Mouse (Mus musculus): ENCODE measurements around the gene Tcf7l2. TPM values are rescaled to one million over a fixed set of nuclear protein-coding genes. Genes with fewer than 3 reads are reported as not detected.

The Tcf7l2 gene
- polyA plus RNA-seq, 1 experiment, result 2.8 TPM

- Histone ChIP-seq H3K36me3 (ENCODE audit: control insufficient read depth) (no peaks in the 10 kb centered on the region), H3K27me3 (ENCODE audit: control insufficient read depth) (peaks cover 5% of the 10 kb centered on the region; the same call in 1 of the 2 replicates), H3K4me3 (replicated peaks) (no peak overlapping the region), H3K9me3 (ENCODE audit: control insufficient read depth, low read length) (no peaks in the 10 kb centered on the region), H3K4me1 (ENCODE audit: control insufficient read depth) (no peaks in the 10 kb centered on the region)
- TF ChIP-seq TAL1 (IDR thresholded peaks at IDR 0.05; ENCODE audit: low read length), result no peak
- no peak for TF ChIP-seq GATA1 (IDR thresholded peaks at IDR 0.05; ENCODE audit: low read length)
Measured at GRCm38 (mm10) chr19:55704071-55704470, 37.5 kb upstream of the Tcf7l2 start.

GRCm38 (mm10) chr19:55706300-55706699, 35.3 kb upstream of the Tcf7l2 start:
- no peak for TF ChIP-seq TAL1 (IDR thresholded peaks at IDR 0.05; ENCODE audit: low read length)
- no peak for TF ChIP-seq GATA1 (IDR thresholded peaks at IDR 0.05; ENCODE audit: low read length)
- no peaks in the 10 kb centered on the region for H3K9me3 ChIP-seq (ENCODE audit: control insufficient read depth, low read length)
- 0 out of 2 replicates have a peak, but pooled peaks cover 2% of the 10 kb centered on the region for H3K27me3 ChIP-seq (ENCODE audit: control insufficient read depth)
- no peaks in the 10 kb centered on the region for H3K36me3 ChIP-seq (ENCODE audit: control insufficient read depth)
- no peaks in the 10 kb centered on the region for H3K4me1 ChIP-seq (ENCODE audit: control insufficient read depth)
- H3K4me3 ChIP-seq (replicated peaks), result no peak overlapping the region

- 0 out of 2 replicates have a peak, but pooled peaks cover 2% of the 10 kb centered on the region for H3K27me3 ChIP-seq (ENCODE audit: control insufficient read depth)
- no peaks in the 10 kb centered on the region for H3K9me3 ChIP-seq (ENCODE audit: control insufficient read depth, low read length)
- no peak for TF ChIP-seq GATA1 (IDR thresholded peaks at IDR 0.05; ENCODE audit: low read length)
- TF ChIP-seq TAL1 (IDR thresholded peaks at IDR 0.05; ENCODE audit: low read length), result no peak
- H3K4me3 ChIP-seq (replicated peaks), result no peak overlapping the region
- no peaks in the 10 kb centered on the region for H3K36me3 ChIP-seq (ENCODE audit: control insufficient read depth)
- H3K4me1 ChIP-seq (ENCODE audit: control insufficient read depth), result no peaks in the 10 kb centered on the region
Measured at GRCm38 (mm10) chr19:55706806-55707205, 34.8 kb upstream of the Tcf7l2 start.

- Histone ChIP-seq H3K9me3 (ENCODE audit: control insufficient read depth, low read length) (no peaks in the 10 kb centered on the region), H3K36me3 (ENCODE audit: control insufficient read depth) (no peaks in the 10 kb centered on the region), H3K4me1 (ENCODE audit: control insufficient read depth) (no peaks in the 10 kb centered on the region), H3K27me3 (ENCODE audit: control insufficient read depth) (no peaks in the 10 kb centered on the region), H3K4me3 (replicated peaks) (no peak overlapping the region)
- no peak for TF ChIP-seq TAL1 (IDR thresholded peaks at IDR 0.05; ENCODE audit: low read length)
- TF ChIP-seq GATA1 (IDR thresholded peaks at IDR 0.05; ENCODE audit: low read length), result no peak
Measured at GRCm38 (mm10) chr19:55708031-55708554, 33.5 kb upstream of the Tcf7l2 start.

- Histone ChIP-seq H3K4me3 (replicated peaks) (no peak overlapping the region), H3K36me3 (ENCODE audit: control insufficient read depth) (no peaks in the 10 kb centered on the region), H3K9me3 (ENCODE audit: control insufficient read depth, low read length) (no peaks in the 10 kb centered on the region), H3K4me1 (ENCODE audit: control insufficient read depth) (no peaks in the 10 kb centered on the region), H3K27me3 (ENCODE audit: control insufficient read depth) (no peaks in the 10 kb centered on the region)
- TF ChIP-seq TAL1 (IDR thresholded peaks at IDR 0.05; ENCODE audit: low read length) (no peak), GATA1 (IDR thresholded peaks at IDR 0.05; ENCODE audit: low read length) (no peak)
Measured at GRCm38 (mm10) chr19:55710841-55711240, 30.8 kb upstream of the Tcf7l2 start.

GRCm38 (mm10) chr19:55711701-55712100, 29.9 kb upstream of the Tcf7l2 start:
- Histone ChIP-seq H3K36me3 (ENCODE audit: control insufficient read depth) (no peaks in the 10 kb centered on the region), H3K4me3 (replicated peaks) (no peak overlapping the region), H3K4me1 (ENCODE audit: control insufficient read depth) (no peaks in the 10 kb centered on the region), H3K9me3 (ENCODE audit: control insufficient read depth, low read length) (no peaks in the 10 kb centered on the region), H3K27me3 (ENCODE audit: control insufficient read depth) (no peaks in the 10 kb centered on the region)
- TF ChIP-seq TAL1 (IDR thresholded peaks at IDR 0.05; ENCODE audit: low read length), result no peak

GRCm38 (mm10) chr19:55712678-55713077, 28.9 kb upstream of the Tcf7l2 start:
- Histone ChIP-seq H3K9me3 (ENCODE audit: control insufficient read depth, low read length) (no peaks in the 10 kb centered on the region), H3K4me3 (replicated peaks) (no peak overlapping the region), H3K4me1 (ENCODE audit: control insufficient read depth) (no peaks in the 10 kb centered on the region), H3K27me3 (ENCODE audit: control insufficient read depth) (no peaks in the 10 kb centered on the region), H3K36me3 (ENCODE audit: control insufficient read depth) (no peaks in the 10 kb centered on the region)
- TF ChIP-seq TAL1 (IDR thresholded peaks at IDR 0.05; ENCODE audit: low read length) (no peak), GATA1 (IDR thresholded peaks at IDR 0.05; ENCODE audit: low read length) (no peak)

- Histone ChIP-seq H3K4me3 (replicated peaks) (no peak overlapping the region), H3K4me1 (ENCODE audit: control insufficient read depth) (no peaks in the 10 kb centered on the region), H3K27me3 (ENCODE audit: control insufficient read depth) (no peaks in the 10 kb centered on the region), H3K36me3 (ENCODE audit: control insufficient read depth) (no peaks in the 10 kb centered on the region), H3K9me3 (ENCODE audit: control insufficient read depth, low read length) (no peaks in the 10 kb centered on the region)
- TF ChIP-seq TAL1 (IDR thresholded peaks at IDR 0.05; ENCODE audit: low read length) (no peak), GATA1 (IDR thresholded peaks at IDR 0.05; ENCODE audit: low read length) (no peak)
Measured at GRCm38 (mm10) chr19:55714015-55714414, 27.6 kb upstream of the Tcf7l2 start.

- TF ChIP-seq TAL1 (IDR thresholded peaks at IDR 0.05; ENCODE audit: low read length) (no peak), GATA1 (IDR thresholded peaks at IDR 0.05; ENCODE audit: low read length) (no peak)
- Histone ChIP-seq H3K9me3 (ENCODE audit: control insufficient read depth, low read length) (no peaks in the 10 kb centered on the region), H3K4me1 (ENCODE audit: control insufficient read depth) (no peaks in the 10 kb centered on the region), H3K27me3 (ENCODE audit: control insufficient read depth) (no peaks in the 10 kb centered on the region), H3K4me3 (replicated peaks) (no peak overlapping the region), H3K36me3 (ENCODE audit: control insufficient read depth) (no peaks in the 10 kb centered on the region)
Measured at GRCm38 (mm10) chr19:55714665-55715064, 27.0 kb upstream of the Tcf7l2 start.

GRCm38 (mm10) chr19:55719083-55719482, 22.5 kb upstream of the Tcf7l2 start:
- no peaks in the 10 kb centered on the region for H3K36me3 ChIP-seq (ENCODE audit: control insufficient read depth)
- peaks cover 3% of the 10 kb centered on the region; the same call in 1 of the 2 replicates for H3K27me3 ChIP-seq (ENCODE audit: control insufficient read depth)
- no peaks in the 10 kb centered on the region for H3K9me3 ChIP-seq (ENCODE audit: control insufficient read depth, low read length)
- TF ChIP-seq TAL1 (IDR thresholded peaks at IDR 0.05; ENCODE audit: low read length), result no peak
- no peak for TF ChIP-seq GATA1 (IDR thresholded peaks at IDR 0.05; ENCODE audit: low read length)
- H3K4me3 ChIP-seq (replicated peaks), result no peak overlapping the region
- H3K4me1 ChIP-seq (ENCODE audit: control insufficient read depth), result no peaks in the 10 kb centered on the region; the same call in 1 of the 2 replicates
